Mouse (Mus musculus): ENCODE data around the gene Snx1. TPM values are rescaled to one million over a fixed set of nuclear protein-coding genes. Genes with fewer than 3 reads are reported as not detected.

Snx1 gene
- 32.2 and 32.5 TPM in 2 replicates for polyA plus RNA-seq (2012; rRNA removed)

GRCm38 (mm10) chr9:66126456-66127192 is at the start of gene Snx1, which contains the start of gene Ciao2a:
TSS of gene Snx1 (minus strand) at chr9:66126587.
TSS of gene Ciao2a (plus strand) at chr9:66126611.

GRCm38 (mm10) chr9:66157958-66158830 is 31.8 kb upstream of the Snx1 start, which contains the start of gene Dapk2:
TSS of gene Dapk2 (plus strand) at chr9:66158223.

GRCm38 (mm10) chr9:66069583-66069982 is 56.8 kb downstream of the Snx1 start, which contains the start of gene Snx22:
TSS of gene Snx22 (minus strand) at chr9:66069719.

GRCm38 (mm10) chr9:66059583-66060307 is 66.6 kb downstream of the Snx1 start, which contains the start of gene Ppib:
TSS of gene Ppib (plus strand) at chr9:66060222.

Other genes starting within 250 kb of the Snx1 start
- 28.5 and 40.3 TPM in 2 replicates for gene Pclaf, start 236.3 kb downstream of the Snx1 start, polyA plus RNA-seq (2012; rRNA removed)
- gene Trip4, start 217.8 kb downstream of the Snx1 start, polyA plus RNA-seq (2012; rRNA removed): 5.0 TPM in 2 replicates
- 2.0 and 2.7 TPM in 2 replicates for gene Csnk1g1, start 217.7 kb downstream of the Snx1 start, polyA plus RNA-seq (2012; rRNA removed)
- 466 and 478 TPM in 2 replicates for gene Ppib, start 66.4 kb downstream of the Snx1 start, polyA plus RNA-seq (2012; rRNA removed)
- 8.8 and 11.0 TPM in 2 replicates for gene Snx22, start 56.9 kb downstream of the Snx1 start, polyA plus RNA-seq (2012; rRNA removed)
- gene Ciao2a, start within 50 bp of the Snx1 start, polyA plus RNA-seq (2012; rRNA removed): 35.0 and 35.9 TPM in 2 replicates
- 12.3 and 14.3 TPM in 2 replicates for gene Dapk2, start 31.6 kb upstream of the Snx1 start, polyA plus RNA-seq (2012; rRNA removed)
- 16.8 and 18.2 TPM in 2 replicates for gene Herc1, start 223.9 kb upstream of the Snx1 start, polyA plus RNA-seq (2012; rRNA removed)

Measured in liver, embryonic 18 days (tissue).